Mouse (Mus musculus) limb, embryonic 12.5 days (tissue): ENCODE measurements around the gene Moap1. TPM values are rescaled to one million over a fixed set of nuclear protein-coding genes. Genes with fewer than 3 reads are reported as not detected.

ENCODE experiments used
- ATAC-seq: fragments of 200-750 bp; cut with Nextera tagmentation; 2 replicates; pipeline ENCODE4 v1.8.0; 2017; ENCODE audit warnings: low read depth, moderate TSS enrichment; ENCODE audit not compliant: insufficient number of reproducible peaks, insufficient read depth, low FRiP score, low TSS enrichment
- H3K27ac ChIP-seq: fragments of 300-500 bp; sonication (generic); 2 replicates; pipeline ENCODE4 v1.5.1; 2016; ENCODE audit warnings: mild to moderate bottlenecking, moderate library complexity
- H3K27me3 ChIP-seq: fragments of 300-500 bp; sonication (generic); 2 replicates; pipeline ENCODE4 v1.6.1; 2016; ENCODE audit warnings: mild to moderate bottlenecking, moderate library complexity
- H3K36me3 ChIP-seq: fragments of 300-500 bp; sonication (generic); 2 replicates; pipeline ENCODE4 v1.6.1; 2016; ENCODE audit warnings: mild to moderate bottlenecking, moderate library complexity
- H3K4me1 ChIP-seq: fragments of 300-500 bp; sonication (generic); replicated peaks from 2 replicates; pipeline ENCODE4 v1.6.1; 2016
- H3K4me2 ChIP-seq: fragments of 300-500 bp; sonication (generic); 2 replicates; pipeline ENCODE4 v1.6.1; 2016; ENCODE audit warnings: mild to moderate bottlenecking, moderate library complexity
- H3K4me3 ChIP-seq: fragments of 300-500 bp; sonication (generic); replicated peaks from 2 replicates; pipeline ENCODE4 v1.5.1; 2016; ENCODE audit warnings: mild to moderate bottlenecking
- H3K9ac ChIP-seq: fragments of 300-500 bp; sonication (generic); replicated peaks from 2 replicates; pipeline ENCODE4 v1.6.1; 2016; ENCODE audit warnings: mild to moderate bottlenecking, moderate library complexity
- H3K9me3 ChIP-seq: fragments of 300-500 bp; sonication (generic); 2 replicates; pipeline ENCODE4 v1.6.1; 2016; ENCODE audit warnings: mild to moderate bottlenecking, moderate library complexity
- WGBS: fragments of 180-500 bp; shearing (Covaris S2); methylation state at CpG from one replicate; pipeline ENCODE4 v1.1.7; 2016; 5-methylcytosine and 5-hydroxymethylcytosine counted together
- polyA plus RNA-seq: library from polyadenylated mRNA; unstranded; fragments of >200 nt; fragmentation: Nextera tagmentation; extraction: Ambion mirVana; gene quantifications from 2 replicates; pipeline ENCODE4 v1.2.1, GENCODE M21; 2016

Gene Moap1
- polyA plus RNA-seq, 1 experiment from 2014 or later = 34.1 TPM

DNA sequence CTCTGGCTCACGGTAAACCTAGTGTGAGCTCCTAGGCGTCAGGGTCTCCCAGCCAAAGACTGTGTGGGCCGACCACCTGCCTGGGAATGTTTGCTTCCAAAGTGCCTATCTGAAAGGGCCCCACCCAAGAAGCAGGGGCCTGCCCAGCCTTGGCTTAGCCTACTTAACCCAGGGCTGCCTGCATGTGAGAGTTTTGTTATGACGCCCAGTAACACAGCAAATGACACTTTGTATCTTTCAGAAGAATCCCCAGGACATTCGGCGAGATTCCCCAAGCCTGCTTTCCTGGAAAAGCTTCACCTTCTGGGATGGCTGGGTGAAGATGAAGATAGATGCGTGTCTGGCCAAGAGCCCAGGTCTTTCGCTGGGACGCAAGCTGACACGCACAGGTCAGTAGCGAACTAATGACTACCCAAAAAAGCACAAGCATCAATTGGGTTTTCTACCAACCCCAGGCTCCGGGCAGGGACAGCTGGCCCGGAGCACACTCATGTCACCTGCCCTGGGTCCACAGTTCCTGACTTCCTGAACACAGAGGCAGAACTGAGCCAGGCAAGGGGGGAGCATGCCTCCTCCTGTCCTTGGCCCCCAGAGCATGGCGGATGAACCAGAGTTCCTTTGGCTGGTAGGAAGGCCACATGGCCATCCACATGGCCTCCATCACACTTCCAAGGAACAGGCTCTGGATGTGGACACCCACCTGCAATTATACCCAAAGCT lies 46.7 kb downstream of the Moap1 start:
- no peaks in the 10 kb centered on the region for H3K27me3 ChIP-seq
- H3K4me1 ChIP-seq = peaks cover 39% of the 10 kb centered on the region
- H3K9ac ChIP-seq = no peak overlapping the region
- ATAC-seq = no peak
- WGBS = 90% methylated on average over 14 of the region's 14 CpGs
- H3K4me3 ChIP-seq = no peak overlapping the region
- no peaks in the 10 kb centered on the region for H3K36me3 ChIP-seq
- no peak overlapping the region for H3K27ac ChIP-seq
- no peaks in the 10 kb centered on the region for H3K9me3 ChIP-seq
- H3K4me2 ChIP-seq = no peak overlapping the region

DNA sequence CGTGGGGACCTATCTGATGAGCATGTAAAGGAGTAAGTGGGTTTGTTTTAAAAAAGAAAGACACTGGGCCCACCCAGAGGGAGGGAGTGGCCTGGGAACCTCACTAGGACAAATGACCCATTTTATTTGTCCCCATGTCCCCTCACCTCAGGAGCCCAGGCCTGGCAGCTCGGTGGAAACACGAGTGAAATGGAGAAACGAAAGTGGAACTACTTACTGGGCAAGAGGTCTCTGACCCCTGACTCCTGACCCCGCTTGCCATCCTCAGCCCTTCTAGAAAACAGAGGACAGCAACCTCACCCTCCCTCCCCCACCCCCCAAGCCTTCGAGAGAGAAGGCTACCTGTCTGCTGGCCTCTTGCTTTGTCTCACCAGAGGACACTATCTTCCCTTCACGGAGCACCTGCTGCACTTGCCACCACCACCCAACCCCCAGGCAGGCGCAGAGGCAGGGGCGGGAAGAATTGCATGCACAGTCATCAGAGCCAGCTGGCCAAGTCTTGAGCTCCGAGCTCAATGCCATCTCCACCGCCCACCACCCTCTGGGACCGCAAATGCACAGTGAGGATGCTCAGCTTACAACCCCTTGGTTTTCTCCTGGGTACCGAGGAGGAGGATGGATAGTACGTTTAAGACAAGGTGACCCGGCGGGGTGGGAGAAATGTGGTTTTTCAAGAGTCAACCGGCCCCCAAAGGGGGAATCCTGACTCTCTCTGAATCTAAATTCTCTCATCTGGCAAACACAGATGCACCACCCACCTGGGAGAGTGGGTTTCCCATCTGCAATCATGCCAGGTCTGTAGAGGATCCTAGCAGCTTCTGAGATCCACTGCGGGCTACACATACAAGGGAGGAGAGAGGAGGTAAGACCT lies 47.9 kb downstream of the Moap1 start:
- Histone ChIP-seq H3K4me2 (no peak overlapping the region), H3K9ac (no peak overlapping the region), H3K4me3 (no peak overlapping the region), H3K36me3 (no peaks in the 10 kb centered on the region), H3K9me3 (no peaks in the 10 kb centered on the region), H3K27ac (no peak overlapping the region), H3K4me1 (peaks cover 39% of the 10 kb centered on the region), H3K27me3 (no peaks in the 10 kb centered on the region)
- no peak for ATAC-seq
- 71% methylated on average over 18 of the region's 18 CpGs for WGBS

Other genes with a start within 250 kb of the Moap1 start
- 0.33 and 0.70 TPM in 2 replicates for gene Chga, start 188.7 kb downstream of the Moap1 start, polyA plus RNA-seq
- 8.9 and 9.8 TPM in 2 replicates for gene Itpk1, start 38.7 kb downstream of the Moap1 start, polyA plus RNA-seq
- gene Tmem251, start 101 bp upstream of the Moap1 start, polyA plus RNA-seq = 11.1 and 11.5 TPM in 2 replicates
- gene Gm28051, start 14.1 kb upstream of the Moap1 start, polyA plus RNA-seq = not detected in 2 replicates
- 39.9 and 46.3 TPM in 2 replicates for gene Gon7, start 14.1 kb upstream of the Moap1 start, polyA plus RNA-seq
- 46.7 and 47.7 TPM in 2 replicates for gene Ubr7, start 14.3 kb upstream of the Moap1 start, polyA plus RNA-seq
- gene Gm20604, start 15.0 kb upstream of the Moap1 start, polyA plus RNA-seq = 29.9 and 34.0 TPM in 2 replicates
- 27.4 and 28.8 TPM in 2 replicates for gene Btbd7, start 134.8 kb upstream of the Moap1 start, polyA plus RNA-seq
- not detected in 2 replicates for gene Cox8c, start 155.7 kb upstream of the Moap1 start, polyA plus RNA-seq
- gene Unc79, start 205.2 kb upstream of the Moap1 start, polyA plus RNA-seq = 0.24 and 0.26 TPM in 2 replicates